Mouse (Mus musculus): Measurements from ENCODE around the gene Aspa. TPM values are rescaled to one million over a fixed set of nuclear protein-coding genes. Genes with fewer than 3 reads are reported as not detected.

Aspa gene
- polyA plus RNA-seq, 1 experiment, result 3.6 TPM

DNA sequence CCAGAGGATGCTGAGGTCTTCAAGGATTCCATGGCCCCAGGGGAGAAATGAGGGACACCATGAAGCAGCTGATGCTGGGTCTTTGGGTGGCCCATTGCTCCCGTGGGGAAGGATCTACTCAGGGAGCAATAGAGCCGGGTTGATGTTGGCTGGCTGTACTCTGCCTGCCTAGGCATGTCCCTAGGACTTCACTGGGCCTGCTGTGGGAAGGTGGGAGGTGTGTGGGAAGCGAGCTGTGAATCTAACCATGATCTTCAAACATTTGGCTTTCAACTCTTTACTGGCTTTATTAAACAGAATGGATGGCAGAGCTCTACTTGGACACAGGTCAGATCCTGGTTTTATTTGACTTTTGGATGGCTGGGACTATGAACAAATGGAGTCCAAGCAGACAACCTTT, 68.9 kb downstream of the Aspa start:
- no peaks in the 10 kb centered on the region for H3K36me3 ChIP-seq (ENCODE audit: control insufficient read depth, insufficient read depth, low read length)
- no peak overlapping the region for H3K4me3 ChIP-seq (ENCODE audit: control insufficient read depth, low read depth, low read length)
- no peak overlapping the region for H3K27ac ChIP-seq (ENCODE audit: control insufficient read depth, insufficient read depth, low read depth, low read length)
- no peaks in the 10 kb centered on the region for H3K4me1 ChIP-seq (ENCODE audit: control insufficient read depth, insufficient read depth, low read length)
- TF ChIP-seq POLR2A (IDR thresholded peaks at IDR 0.05; ENCODE audit: control insufficient read depth, low read depth, low read length) (no peak), CTCF (IDR thresholded peaks at IDR 0.05; ENCODE audit: control insufficient read depth, insufficient read depth, insufficient replicate concordance, low read depth, low read length) (no peak)
- H3K27me3 ChIP-seq (ENCODE audit: control insufficient read depth, insufficient read depth, low read length), result no peaks in the 10 kb centered on the region

DNA sequence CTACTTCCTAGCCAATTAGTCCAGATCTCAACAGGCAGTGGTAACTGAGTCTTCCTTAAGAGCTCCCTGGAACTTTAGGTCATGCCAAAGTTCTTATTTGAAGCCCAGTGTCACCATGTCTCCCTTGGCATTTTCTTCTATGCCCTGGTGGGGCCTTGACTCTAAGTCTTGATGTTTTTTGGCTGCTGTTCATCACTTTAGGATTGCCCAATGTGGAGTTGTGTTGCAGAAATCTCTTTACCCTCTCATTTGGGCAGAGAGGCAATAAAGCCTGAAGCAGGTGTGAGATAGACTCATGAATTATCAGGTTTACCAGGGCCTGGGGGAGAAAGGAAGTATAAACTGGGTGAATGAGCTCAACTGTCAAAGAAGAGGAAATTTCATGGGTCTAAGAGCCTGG, 70.7 kb downstream of the Aspa start:
- Histone ChIP-seq H3K4me3 (ENCODE audit: control insufficient read depth, low read depth, low read length) (no peak overlapping the region), H3K27ac (ENCODE audit: control insufficient read depth, insufficient read depth, low read depth, low read length) (no peak overlapping the region), H3K36me3 (ENCODE audit: control insufficient read depth, insufficient read depth, low read length) (no peaks in the 10 kb centered on the region), H3K4me1 (ENCODE audit: control insufficient read depth, insufficient read depth, low read length) (no peaks in the 10 kb centered on the region), H3K27me3 (ENCODE audit: control insufficient read depth, insufficient read depth, low read length) (no peaks in the 10 kb centered on the region)
- no peak for TF ChIP-seq CTCF (IDR thresholded peaks at IDR 0.05; ENCODE audit: control insufficient read depth, insufficient read depth, insufficient replicate concordance, low read depth, low read length)
- TF ChIP-seq POLR2A (IDR thresholded peaks at IDR 0.05; ENCODE audit: control insufficient read depth, low read depth, low read length), result no peak

DNA sequence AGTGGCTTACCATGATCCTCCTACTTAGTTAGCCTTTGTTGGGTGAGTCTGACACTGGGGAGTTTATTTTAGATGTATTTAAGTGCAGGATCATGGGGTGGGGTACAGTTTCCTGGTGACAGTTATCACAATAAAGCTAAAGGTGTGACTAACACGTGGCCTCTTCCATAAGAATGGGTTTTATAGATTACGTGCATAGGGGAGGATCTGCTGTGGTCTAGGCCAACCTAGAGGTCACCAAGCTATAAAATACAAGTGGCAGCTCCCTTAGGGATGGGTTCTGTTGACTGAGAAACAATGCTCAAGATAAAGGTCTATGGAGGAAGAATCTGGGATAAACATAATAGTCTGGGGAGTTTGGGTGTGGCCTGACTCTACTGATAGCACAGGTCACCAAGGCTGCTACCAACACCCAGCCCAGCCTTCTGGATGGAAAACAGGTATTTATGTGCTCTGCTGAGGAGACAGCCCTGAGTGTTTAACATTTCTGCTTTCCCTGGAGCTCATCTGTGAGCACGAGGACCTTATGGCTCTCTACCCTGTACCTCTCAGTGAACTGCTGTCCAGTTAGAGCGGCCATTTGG, 71.9 kb downstream of the Aspa start:
- H3K4me1 ChIP-seq (ENCODE audit: control insufficient read depth, insufficient read depth, low read length), result no peaks in the 10 kb centered on the region
- no peak for TF ChIP-seq CTCF (IDR thresholded peaks at IDR 0.05; ENCODE audit: control insufficient read depth, insufficient read depth, insufficient replicate concordance, low read depth, low read length)
- H3K27ac ChIP-seq (ENCODE audit: control insufficient read depth, insufficient read depth, low read depth, low read length), result no peak overlapping the region
- no peak overlapping the region for H3K4me3 ChIP-seq (ENCODE audit: control insufficient read depth, low read depth, low read length)
- no peaks in the 10 kb centered on the region for H3K27me3 ChIP-seq (ENCODE audit: control insufficient read depth, insufficient read depth, low read length)
- no peaks in the 10 kb centered on the region for H3K36me3 ChIP-seq (ENCODE audit: control insufficient read depth, insufficient read depth, low read length)

Other genes starting within 250 kb of the Aspa start
- 12.3 and 13.7 TPM in 2 replicates for gene Itgae, start 239.0 kb downstream of the Aspa start, polyA plus RNA-seq (2012; rRNA removed)
- gene Haspin, start 191.3 kb downstream of the Aspa start, polyA plus RNA-seq (2012; rRNA removed), result 256 and 297 TPM in 2 replicates
- 0.54 and 1.00 TPM in 2 replicates for gene P2rx5, start 169.2 kb downstream of the Aspa start, polyA plus RNA-seq (2012; rRNA removed)
- gene Emc6, start 152.6 kb downstream of the Aspa start, polyA plus RNA-seq (2012; rRNA removed), result 33.1 and 36.0 TPM in 2 replicates
- gene Tax1bp3, start 152.5 kb downstream of the Aspa start, polyA plus RNA-seq (2012; rRNA removed), result 8.7 and 14.5 TPM in 2 replicates
- 17.8 and 18.3 TPM in 2 replicates for gene Ctns, start 130.6 kb downstream of the Aspa start, polyA plus RNA-seq (2012; rRNA removed)
- gene Shpk, start 130.1 kb downstream of the Aspa start, polyA plus RNA-seq (2012; rRNA removed), result 1.8 and 2.0 TPM in 2 replicates
- gene Trpv1, start 95.3 kb downstream of the Aspa start, polyA plus RNA-seq (2012; rRNA removed), result 0.17 and 1.6 TPM in 2 replicates
- gene Trpv3, start 62.2 kb downstream of the Aspa start, polyA plus RNA-seq (2012; rRNA removed), result 0.04 and 0.05 TPM in 2 replicates
- gene Gm49340, start 145 bp upstream of the Aspa start, polyA plus RNA-seq (2012; rRNA removed), result 0.40 and 0.59 TPM in 2 replicates
- gene Spata22, start 145 bp upstream of the Aspa start, polyA plus RNA-seq (2012; rRNA removed), result 6.1 and 8.5 TPM in 2 replicates
- gene Olfr20, start 21.2 kb upstream of the Aspa start, polyA plus RNA-seq (2012; rRNA removed), result 2.2 and 3.0 TPM in 2 replicates
- 0.11 TPM in 1 of 2 replicates, not detected in the other for gene Olfr376, start 41.6 kb upstream of the Aspa start, polyA plus RNA-seq (2012; rRNA removed)
- gene Olfr1, start 70.0 kb upstream of the Aspa start, polyA plus RNA-seq (2012; rRNA removed), result 0.12 TPM in 1 of 2 replicates, not detected in the other
- gene Olfr378, start 98.9 kb upstream of the Aspa start, polyA plus RNA-seq (2012; rRNA removed), result not detected in 2 replicates
- gene Olfr380, start 127.9 kb upstream of the Aspa start, polyA plus RNA-seq (2012; rRNA removed), result not detected in 2 replicates
- gene Olfr381, start 162.0 kb upstream of the Aspa start, polyA plus RNA-seq (2012; rRNA removed), result not detected in 2 replicates
- not detected in 2 replicates for gene Olfr382, start 187.6 kb upstream of the Aspa start, polyA plus RNA-seq (2012; rRNA removed)

Measured in testis, adult 2 months (tissue).